Mouse (Mus musculus): ENCODE measurements around the gene Olfr1443. TPM values are rescaled to one million over a fixed set of nuclear protein-coding genes. Genes with fewer than 3 reads are reported as not detected.

Olfr1443 gene
- total RNA-seq, 2 experiments from 2014 or later, result not detected

GRCm38 (mm10) chr19:12722308-12722707 is 44.4 kb downstream of the Olfr1443 start:
- intact Hi-C loops (cut with DNase I), result loop anchor here (5.0 kb wide), 1 partner anchor 75 kb away; the partner anchor contains the start of genes Lpxn and Zfp91
- peak in 1 of 2 experiments; percentile 7 for DNase-seq (ENCODE audit: low spot score in 2 of 2)

DNA sequence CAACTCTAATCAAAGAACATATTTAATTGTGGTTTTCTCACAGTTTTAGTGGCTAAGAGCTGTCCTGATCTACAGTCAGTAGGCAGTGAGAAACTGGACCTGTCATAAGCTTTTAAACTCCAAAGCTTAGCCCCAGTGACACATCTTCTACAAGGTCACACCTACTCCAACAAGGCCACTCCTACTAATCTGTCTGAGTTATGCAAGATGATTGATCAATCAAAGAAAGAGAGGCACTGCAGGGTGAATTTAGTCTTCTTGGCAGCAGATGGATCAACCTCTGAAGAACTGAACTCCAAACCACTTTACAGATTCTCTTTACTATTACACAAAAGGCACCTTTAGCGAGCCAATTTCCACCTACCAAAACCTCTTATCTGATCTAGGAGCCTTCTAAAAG is 47.9 kb downstream of the Olfr1443 start:
- intact Hi-C loops (cut with DNase I), result no loop called here

GRCm38 (mm10) chr19:12731036-12731435 is 53.1 kb downstream of the Olfr1443 start:
- intact Hi-C loops (cut with DNase I), result no loop called here
- no peak for DNase-seq (ENCODE audit: low spot score in 2 of 2)

More for the DNA sequence above, 47.9 kb downstream of the Olfr1443 start:
- no peak for DNase-seq (ENCODE audit: low spot score in 2 of 2)

DNA sequence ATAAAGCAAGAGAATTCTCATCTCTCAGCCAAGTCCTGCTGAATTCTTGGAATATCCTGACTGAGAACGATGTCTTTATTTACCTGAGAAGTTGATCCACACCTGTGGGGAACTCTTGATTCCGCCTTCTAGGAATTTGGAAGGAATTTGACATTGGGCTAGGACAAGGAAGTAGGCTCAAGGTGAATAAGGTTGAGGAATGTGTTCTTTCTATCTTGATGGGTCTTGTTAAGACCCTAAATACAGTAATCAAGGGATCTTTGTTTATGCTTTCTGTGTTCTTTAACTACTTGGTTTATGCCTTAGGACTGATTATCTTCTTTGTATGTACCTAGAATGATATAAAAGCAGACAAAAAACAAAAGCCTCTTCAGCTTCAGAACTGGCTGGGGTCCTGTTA is 54.0 kb downstream of the Olfr1443 start:
- intact Hi-C loops (cut with DNase I), result no loop called here

More for the DNA sequence above, 54.0 kb downstream of the Olfr1443 start:
- no peak for DNase-seq (ENCODE audit: low spot score in 2 of 2)

Other genes starting within 250 kb of the Olfr1443 start
- 1 to 10 TPM; 5.0 to 6.2 TPM for gene Mpeg1, start 217.3 kb upstream of the Olfr1443 start, total RNA-seq (2021)
- gene Dtx4, start 176.7 kb upstream of the Olfr1443 start, total RNA-seq (2021), result 10 to 100 TPM; 46.5 to 52.1 TPM
- gene Fam111a, start 132.4 kb upstream of the Olfr1443 start, total RNA-seq (2021), result 1 to 10 TPM; 1.9 to 2.7 TPM
- gene Gm4952, start 78.1 kb upstream of the Olfr1443 start, total RNA-seq (2021), result under 1 TPM in 1 of 2 experiments, not detected in 1; 0.44 TPM
- gene Glyat, start 44.8 kb upstream of the Olfr1443 start, total RNA-seq (2021), result not detected
- gene Olfr1442, start 7.7 kb upstream of the Olfr1443 start, total RNA-seq (2021), result not detected
- not detected for gene Keg1, start 17.7 kb downstream of the Olfr1443 start, total RNA-seq (2021)
- 1 to 10 TPM; 2.2 to 2.9 TPM for gene Cntf, start 87.5 kb downstream of the Olfr1443 start, total RNA-seq (2021)
- gene Zfp91, start 118.0 kb downstream of the Olfr1443 start, total RNA-seq (2021), result 10 to 100 TPM; 81.8 to 86.6 TPM
- 1 to 10 TPM; 1.2 to 2.1 TPM for gene Lpxn, start 118.1 kb downstream of the Olfr1443 start, total RNA-seq (2021)
- gene Gm5244, start 168.6 kb downstream of the Olfr1443 start, total RNA-seq (2021), result not detected
- not detected for gene Olfr1444, start 179.2 kb downstream of the Olfr1443 start, total RNA-seq (2021)
- gene Olfr1445, start 205.7 kb downstream of the Olfr1443 start, total RNA-seq (2021), result not detected
- not detected for gene Olfr1446, start 215.4 kb downstream of the Olfr1443 start, total RNA-seq (2021)
- not detected for gene Olfr1447, start 225.6 kb downstream of the Olfr1443 start, total RNA-seq (2021)
- not detected for gene Olfr1448, start 246.3 kb downstream of the Olfr1443 start, total RNA-seq (2021)

Measured in left cerebral cortex, postnatal 14 days (tissue).